Mouse (Mus musculus) G1E (cell line): ENCODE data around the gene Slc48a1.

Source experiments
- CTCF ChIP-seq: IDR thresholded peaks from 2 replicates; pipeline ENCODE4 v1.5.1; 2012; ENCODE audit warnings: low read depth, low read length, inconsistent platforms, mixed read lengths
- GATA1 ChIP-seq: IDR thresholded peaks from 2 replicates; pipeline ENCODE4 v1.6.1; 2012; ENCODE audit warnings: borderline replicate concordance, low read length, inconsistent platforms, mixed read lengths
- GATA2 ChIP-seq: IDR thresholded peaks from 2 replicates; pipeline ENCODE4 v1.6.1; 2012; ENCODE audit warnings: low read depth, low read length, inconsistent platforms, borderline replicate concordance
- POLR2AphosphoS5 ChIP-seq: IDR thresholded peaks from 2 replicates; pipeline ENCODE4 v1.6.1; 2012; ENCODE audit warnings: low read depth, low read length, inconsistent platforms; ENCODE audit not compliant: insufficient replicate concordance
- TAL1 ChIP-seq: conservative IDR thresholded peaks from 2 replicates; pipeline ENCODE4 v1.6.1; 2012; ENCODE audit warnings: low read depth, low read length, inconsistent platforms, mixed read lengths

GRCm38 (mm10) chr15:97740283-97740732 is 38.0 kb upstream of the Slc48a1 start:
- TF ChIP-seq CTCF (no peak), GATA1 (no peak), TAL1 (no peak), GATA2 (no peak), POLR2AphosphoS5 (no peak)
